Mouse (Mus musculus): ENCODE measurements at regions not wholly inside any gene's neighbourhood (a gene's known extent, or its start where the extent isn't known, plus 50 kb on each side); places are given as distances from the start of the nearest gene placed in this dataset.

DNA sequence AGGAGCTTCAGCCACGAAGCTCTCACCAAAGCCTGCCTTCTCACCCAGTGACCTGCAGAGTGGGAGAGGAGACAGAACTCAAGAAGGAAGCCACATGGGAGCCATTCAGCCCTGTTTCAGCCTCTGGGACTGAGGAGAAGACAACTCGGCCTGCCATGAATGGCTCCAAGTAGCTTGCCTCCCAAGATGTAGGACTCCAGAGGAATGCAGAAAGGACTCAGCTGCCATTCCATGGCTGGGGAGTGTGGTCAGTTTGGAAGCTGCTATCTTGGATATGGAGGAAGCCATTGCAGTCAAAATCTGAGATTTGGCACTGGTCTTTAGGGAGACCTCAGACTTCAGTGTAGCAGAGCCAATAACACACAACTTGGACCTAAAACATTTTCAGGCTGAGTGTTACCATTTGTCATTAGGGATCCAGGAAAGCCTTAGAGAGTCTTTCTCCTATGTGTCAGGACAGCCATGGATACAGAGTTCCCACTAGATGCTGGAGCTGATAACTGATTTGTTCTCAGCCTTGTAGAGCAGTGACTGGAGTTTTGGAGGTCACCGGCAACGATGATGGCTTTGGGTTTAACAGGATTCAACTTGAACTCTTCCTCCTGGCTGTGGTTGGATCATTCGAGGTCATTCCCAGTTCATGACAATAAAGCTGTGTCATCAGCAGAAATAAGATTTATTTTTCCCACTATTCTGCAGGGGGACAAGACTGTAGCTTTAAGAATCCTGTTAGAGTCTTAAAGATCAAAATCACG is 130.1 kb downstream of the Ackr3 start:
- H3K9me3 ChIP-seq: no peaks in the 10 kb centered on the region
- 86% methylated on average over 6 of the region's 6 CpGs for WGBS
- no peaks in the 10 kb centered on the region for H3K36me3 ChIP-seq (replicated peaks)
- H3K4me1 ChIP-seq: peaks cover 69% of the 10 kb centered on the region
- H3K27me3 ChIP-seq (replicated peaks; ENCODE audit: low read depth, poor library complexity, severe bottlenecking): peaks cover 7% of the 10 kb centered on the region
- no peak for DNase-seq (ENCODE audit: low spot score)
- H3K4me3 ChIP-seq: no peak overlapping the region
- H3K27ac ChIP-seq (replicated peaks): peak overlapping the region; percentile 72

DNA sequence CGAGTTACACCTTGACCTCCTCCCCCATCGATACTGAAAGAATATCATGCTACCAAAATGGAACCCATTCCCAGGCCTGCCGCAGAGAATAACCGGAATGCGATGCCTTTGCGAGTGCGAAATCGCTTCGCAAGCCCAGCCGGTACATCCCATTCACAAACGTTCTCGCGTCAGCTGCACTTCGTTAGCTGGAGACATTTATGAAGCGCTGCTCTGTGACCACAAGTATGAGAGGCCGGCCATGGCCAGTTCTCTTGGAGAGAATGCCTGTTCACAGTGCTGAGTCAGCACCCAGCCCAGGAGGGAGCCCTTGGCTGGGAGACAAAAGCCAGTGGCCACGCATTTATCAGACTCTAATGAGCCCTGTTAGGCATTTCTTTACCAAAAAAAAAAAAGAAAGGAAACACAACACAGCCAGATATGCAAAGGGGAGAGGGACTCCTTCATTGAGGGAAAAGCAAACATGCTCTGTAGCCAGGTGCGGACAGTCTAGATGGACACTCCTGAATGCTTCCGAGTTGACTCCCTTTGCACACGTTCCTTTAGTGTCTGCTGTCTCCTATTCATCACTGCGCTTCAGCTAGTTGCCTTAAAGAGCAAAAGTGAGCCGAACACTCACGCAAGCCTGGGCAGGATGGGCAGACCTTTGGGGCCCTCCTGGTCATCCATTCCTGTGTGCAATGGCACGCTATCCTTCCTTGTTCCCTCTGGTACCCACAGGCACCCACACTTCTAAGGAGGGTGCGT is 131.4 kb downstream of the Ackr3 start:
- Histone ChIP-seq H3K36me3 (replicated peaks) (no peaks in the 10 kb centered on the region), H3K27me3 (replicated peaks; ENCODE audit: low read depth, poor library complexity, severe bottlenecking) (peaks cover 13% of the 10 kb centered on the region), H3K4me3 (no peak overlapping the region), H3K9me3 (no peaks in the 10 kb centered on the region), H3K4me1 (peaks cover 69% of the 10 kb centered on the region), H3K27ac (replicated peaks) (peak overlapping the region; percentile 70)
- DNase-seq (ENCODE audit: low spot score): peak; percentile 77
- 53% methylated on average over 25 of the region's 25 CpGs for WGBS

DNA sequence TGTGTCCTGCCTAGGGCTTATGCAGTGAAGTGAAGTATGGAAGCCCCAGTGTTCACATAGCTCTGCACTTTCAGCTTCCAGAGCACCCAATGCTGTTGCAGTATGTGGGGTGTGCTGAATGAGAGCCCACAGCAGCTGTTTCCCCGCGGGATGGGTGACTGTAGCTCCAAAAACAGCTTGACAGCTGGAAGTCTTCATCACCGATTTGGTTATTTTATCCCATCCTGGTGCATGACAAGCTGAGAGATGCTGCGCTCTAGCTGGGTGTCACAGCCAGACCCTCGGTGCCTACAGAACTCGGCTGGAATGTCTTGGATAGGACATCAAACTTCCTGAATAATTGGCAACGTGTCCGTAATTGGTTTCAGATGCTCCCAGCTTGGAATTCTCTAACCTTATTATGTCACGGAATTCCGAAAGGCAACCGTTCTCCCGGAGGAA is 134.1 kb downstream of the Ackr3 start:
- peak; percentile 70 for DNase-seq (ENCODE audit: low spot score)
- no peaks in the 10 kb centered on the region for H3K36me3 ChIP-seq (replicated peaks)
- H3K9me3 ChIP-seq: no peaks in the 10 kb centered on the region
- H3K27me3 ChIP-seq (replicated peaks; ENCODE audit: low read depth, poor library complexity, severe bottlenecking): peaks cover 13% of the 10 kb centered on the region
- H3K4me1 ChIP-seq: peaks cover 76% of the 10 kb centered on the region
- no peak overlapping the region for H3K4me3 ChIP-seq
- peak overlapping the region; percentile 57 for H3K27ac ChIP-seq (replicated peaks)
- 33% methylated on average over 12 of the region's 12 CpGs for WGBS

DNA sequence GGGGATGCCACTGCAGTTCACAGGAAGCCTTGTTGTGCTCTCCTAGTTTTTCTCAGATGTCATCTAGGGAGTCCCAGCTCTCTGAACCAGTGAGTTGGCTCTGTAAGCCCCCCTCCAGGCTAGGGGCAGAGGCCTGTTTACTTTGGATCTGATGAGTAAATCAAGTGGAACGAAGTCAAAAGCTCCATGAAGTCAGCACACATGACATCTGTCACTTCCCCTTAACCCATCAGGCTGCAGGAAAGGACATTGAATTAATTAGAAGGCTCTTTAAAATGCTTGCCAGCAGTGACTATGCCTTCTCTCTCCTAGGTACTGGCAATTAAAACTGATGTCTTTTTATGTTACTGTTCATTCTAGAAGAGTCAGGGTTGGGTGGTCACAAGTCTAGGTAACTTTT is 138.6 kb downstream of the Ackr3 start:
- Histone ChIP-seq H3K9me3 (no peaks in the 10 kb centered on the region), H3K4me3 (no peak overlapping the region), H3K4me1 (peaks cover 42% of the 10 kb centered on the region), H3K27me3 (replicated peaks; ENCODE audit: low read depth, poor library complexity, severe bottlenecking) (peaks cover 13% of the 10 kb centered on the region), H3K27ac (replicated peaks) (peak overlapping the region; percentile 48; the same call in 1 of the 2 replicates), H3K36me3 (replicated peaks) (no peaks in the 10 kb centered on the region)
- WGBS: 21% methylated on average over 1 of the region's 1 CpGs
- DNase-seq (ENCODE audit: low spot score): no peak

GRCm38 (mm10) chr1:90343492-90343891 is 139.7 kb downstream of the Ackr3 start:
- Histone ChIP-seq H3K4me1 (peaks cover 31% of the 10 kb centered on the region), H3K27me3 (replicated peaks; ENCODE audit: low read depth, poor library complexity, severe bottlenecking) (peaks cover 13% of the 10 kb centered on the region), H3K27ac (replicated peaks) (no peak overlapping the region), H3K36me3 (replicated peaks) (no peaks in the 10 kb centered on the region), H3K4me3 (no peak overlapping the region), H3K9me3 (no peaks in the 10 kb centered on the region)
- 57% methylated on average over 2 of the region's 2 CpGs for WGBS
- DNase-seq (ENCODE audit: low spot score): no peak

DNA sequence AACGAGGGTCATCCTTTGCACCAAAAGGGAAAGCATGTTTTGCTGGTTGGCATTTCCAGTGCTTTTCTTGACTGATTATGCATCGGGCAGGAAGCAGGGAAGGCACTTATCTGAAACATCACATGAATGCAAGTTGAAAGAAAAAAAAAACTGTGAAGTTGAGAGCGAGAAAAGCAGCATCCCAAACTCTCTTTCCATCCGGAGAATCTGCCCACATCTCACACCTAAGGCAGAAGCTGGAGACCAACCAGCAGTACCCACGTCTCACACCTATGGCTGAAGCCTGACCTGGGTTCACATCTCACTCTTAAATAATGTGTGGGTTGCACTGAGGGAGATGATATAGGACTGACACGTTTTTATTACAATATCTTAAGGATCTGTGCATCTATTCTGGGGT is 143.3 kb downstream of the Ackr3 start:
- no peak overlapping the region for H3K4me3 ChIP-seq
- peaks cover 28% of the 10 kb centered on the region for H3K4me1 ChIP-seq
- peaks cover 7% of the 10 kb centered on the region; the same call in 1 of the 2 replicates for H3K27me3 ChIP-seq (replicated peaks; ENCODE audit: low read depth, poor library complexity, severe bottlenecking)
- H3K9me3 ChIP-seq: no peaks in the 10 kb centered on the region
- no peak for DNase-seq (ENCODE audit: low spot score)
- WGBS: 68% methylated on average over 6 of the region's 6 CpGs
- no peak overlapping the region for H3K27ac ChIP-seq (replicated peaks)
- no peaks in the 10 kb centered on the region for H3K36me3 ChIP-seq (replicated peaks)

DNA sequence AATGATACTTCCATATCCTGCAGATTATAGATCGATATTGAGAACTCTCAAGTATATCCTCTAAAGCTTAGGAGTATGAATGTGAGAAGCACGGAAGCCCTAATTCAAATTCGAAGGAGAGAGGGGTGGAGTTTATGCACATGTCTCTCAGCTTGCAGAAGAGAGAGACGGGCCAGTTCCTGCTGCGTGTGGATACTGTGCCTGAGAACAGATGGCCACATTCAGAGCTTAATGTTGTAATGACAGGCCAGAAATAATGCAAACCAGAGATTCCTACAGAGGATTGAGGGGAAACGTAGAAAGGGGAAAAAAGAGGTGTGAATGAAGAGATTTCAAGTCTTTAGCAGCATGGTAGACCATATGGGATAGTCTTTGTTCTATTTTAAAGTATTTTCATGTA is 145.8 kb downstream of the Ackr3 start:
- DNase-seq (ENCODE audit: low spot score): no peak
- H3K36me3 ChIP-seq (replicated peaks): no peaks in the 10 kb centered on the region
- H3K4me3 ChIP-seq: no peak overlapping the region
- H3K27me3 ChIP-seq (replicated peaks; ENCODE audit: low read depth, poor library complexity, severe bottlenecking): peaks cover 7% of the 10 kb centered on the region; the same call in 1 of the 2 replicates
- H3K9me3 ChIP-seq: no peaks in the 10 kb centered on the region
- peaks cover 38% of the 10 kb centered on the region for H3K4me1 ChIP-seq
- H3K27ac ChIP-seq (replicated peaks): no peak overlapping the region
- WGBS: 43% methylated on average over 6 of the region's 6 CpGs

DNA sequence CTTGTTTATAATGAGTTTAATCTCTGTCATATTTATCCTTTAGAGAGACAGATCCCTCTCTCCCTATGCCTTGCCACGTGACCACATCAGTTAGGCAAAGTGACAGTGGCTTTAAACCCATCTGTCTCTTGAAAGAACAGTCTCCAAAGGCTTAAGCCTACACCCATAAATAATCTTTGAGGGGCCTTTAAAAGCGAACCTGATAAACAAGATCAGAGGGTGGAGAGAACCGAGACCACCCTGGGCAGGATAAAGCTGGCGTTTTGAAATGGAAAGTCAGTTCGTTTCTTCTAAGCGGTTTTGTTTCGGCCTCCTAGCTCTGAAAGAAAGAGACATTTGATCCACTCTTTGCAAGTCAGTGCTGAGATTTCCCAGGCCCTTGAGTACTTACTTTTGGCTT is 149.5 kb downstream of the Ackr3 start:
- Histone ChIP-seq H3K27ac (replicated peaks) (peak overlapping the region; percentile 57; the same call in 1 of the 2 replicates), H3K36me3 (replicated peaks) (no peaks in the 10 kb centered on the region), H3K4me3 (no peak overlapping the region), H3K4me1 (peaks cover 38% of the 10 kb centered on the region), H3K27me3 (replicated peaks; ENCODE audit: low read depth, poor library complexity, severe bottlenecking) (peaks cover 6% of the 10 kb centered on the region; the same call in 1 of the 2 replicates), H3K9me3 (no peaks in the 10 kb centered on the region)
- 23% methylated on average over 7 of the region's 7 CpGs for WGBS
- DNase-seq (ENCODE audit: low spot score): peak; percentile 28

GRCm38 (mm10) chr1:90356567-90356966 is 152.8 kb downstream of the Ackr3 start:
- DNase-seq (ENCODE audit: low spot score): no peak
- Histone ChIP-seq H3K27me3 (replicated peaks; ENCODE audit: low read depth, poor library complexity, severe bottlenecking) (peaks cover 6% of the 10 kb centered on the region; the same call in 1 of the 2 replicates), H3K4me3 (no peak overlapping the region), H3K36me3 (replicated peaks) (no peaks in the 10 kb centered on the region), H3K27ac (replicated peaks) (no peak overlapping the region), H3K4me1 (peaks cover 30% of the 10 kb centered on the region), H3K9me3 (no peaks in the 10 kb centered on the region)
- WGBS: 90% methylated on average over 3 of the region's 3 CpGs

DNA sequence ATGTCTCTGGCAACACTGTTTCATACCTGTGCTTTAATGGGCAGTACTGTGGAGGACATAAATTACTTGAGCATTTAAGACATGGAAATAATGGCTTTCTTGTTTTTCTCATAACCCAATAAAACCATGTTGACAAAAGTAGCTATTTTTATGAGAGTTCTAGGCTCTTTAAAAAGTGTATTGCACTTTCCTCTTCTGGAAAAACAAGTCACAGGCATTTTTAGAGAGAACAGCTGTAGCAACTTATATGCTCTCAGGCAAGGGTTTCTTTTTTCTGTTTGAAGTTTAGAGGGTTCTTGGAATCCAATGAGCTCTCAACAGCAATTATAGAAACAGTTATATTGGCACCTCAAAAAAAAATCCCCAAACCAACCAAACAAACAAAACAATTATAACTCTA is 153.6 kb downstream of the Ackr3 start:
- Histone ChIP-seq H3K27me3 (replicated peaks; ENCODE audit: low read depth, poor library complexity, severe bottlenecking) (peaks cover 6% of the 10 kb centered on the region; the same call in 1 of the 2 replicates), H3K4me1 (peaks cover 21% of the 10 kb centered on the region), H3K36me3 (replicated peaks) (no peaks in the 10 kb centered on the region), H3K27ac (replicated peaks) (no peak overlapping the region), H3K4me3 (no peak overlapping the region), H3K9me3 (no peaks in the 10 kb centered on the region)
- no peak for DNase-seq (ENCODE audit: low spot score)

GRCm38 (mm10) chr1:90358971-90359370 is 155.2 kb downstream of the Ackr3 start:
- Histone ChIP-seq H3K36me3 (replicated peaks) (no peaks in the 10 kb centered on the region), H3K27me3 (replicated peaks; ENCODE audit: low read depth, poor library complexity, severe bottlenecking) (peaks cover 6% of the 10 kb centered on the region; the same call in 1 of the 2 replicates), H3K4me1 (peaks cover 6% of the 10 kb centered on the region), H3K9me3 (no peaks in the 10 kb centered on the region), H3K27ac (replicated peaks) (no peak overlapping the region), H3K4me3 (no peak overlapping the region)
- 77% methylated on average over 2 of the region's 2 CpGs for WGBS
- DNase-seq (ENCODE audit: low spot score): no peak

DNA sequence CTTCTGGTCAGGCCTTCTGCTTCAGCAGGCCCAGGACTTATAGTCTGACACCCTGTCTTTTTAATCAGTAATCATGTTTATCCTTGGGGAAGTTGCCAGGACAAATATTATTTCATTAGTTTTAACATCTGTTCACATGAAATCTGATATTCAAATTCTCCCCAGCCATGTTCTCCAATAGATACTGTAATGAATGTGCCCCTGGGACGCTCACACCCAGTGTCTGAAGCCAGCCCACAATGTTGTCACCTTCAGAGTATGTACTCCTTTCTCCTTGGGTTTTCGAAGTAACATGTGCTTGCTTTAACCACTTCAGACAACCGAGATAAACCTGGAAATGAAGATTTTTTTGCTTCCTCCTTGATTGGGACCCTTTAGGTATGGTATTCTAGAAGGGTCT is 156.3 kb downstream of the Ackr3 start:
- H3K4me1 ChIP-seq: no peaks in the 10 kb centered on the region
- WGBS: 88% methylated on average over 3 of the region's 3 CpGs
- H3K36me3 ChIP-seq (replicated peaks): no peaks in the 10 kb centered on the region
- peaks cover 6% of the 10 kb centered on the region; the same call in 1 of the 2 replicates for H3K27me3 ChIP-seq (replicated peaks; ENCODE audit: low read depth, poor library complexity, severe bottlenecking)
- no peak for DNase-seq (ENCODE audit: low spot score)
- no peak overlapping the region for H3K4me3 ChIP-seq
- H3K9me3 ChIP-seq: no peaks in the 10 kb centered on the region
- no peak overlapping the region for H3K27ac ChIP-seq (replicated peaks)

- H3K4me3 ChIP-seq: no peak overlapping the region
- H3K27ac ChIP-seq (replicated peaks): no peak overlapping the region
- H3K4me1 ChIP-seq: no peaks in the 10 kb centered on the region
- DNase-seq (ENCODE audit: low spot score): no peak
- 87% methylated on average over 4 of the region's 4 CpGs for WGBS
- H3K36me3 ChIP-seq (replicated peaks): no peaks in the 10 kb centered on the region
- no peaks in the 10 kb centered on the region for H3K27me3 ChIP-seq (replicated peaks; ENCODE audit: low read depth, poor library complexity, severe bottlenecking)
- H3K9me3 ChIP-seq: no peaks in the 10 kb centered on the region
Observed at GRCm38 (mm10) chr1:90364444-90364843, 160.7 kb downstream of the Ackr3 start.

Measured in embryonic facial prominence, embryonic 10.5 days (tissue).